Mouse (Mus musculus) brain, embryonic 18.5 days (tissue): ENCODE measurements around the gene Creb1.
"Not testable (repeated sequence)": the region's sequence is repeated elsewhere in the genome, so short reads cannot be mapped to it uniquely, and the experiment has no call there.

Source experiments
- DNase-seq: peaks from one replicate; pipeline ENCODE4 v3.0.0-alpha.2; 2012; ENCODE audit warnings: low read depth, low spot score

The Creb1 gene

GRCm38 (mm10) chr1:64616881-64617714 lies 84.7 kb downstream of the Creb1 start, which contains the start of gene Mettl21a:
Mettl21a (minus strand) TSS chr1:64617242.
- peak; percentile 90 for DNase-seq

- peak; percentile 66 for DNase-seq
These were observed 85.2 kb downstream of the Creb1 start for GRCm38 (mm10) chr1:64617715-64617984.

- no peak for DNase-seq
These were observed 85.8 kb downstream of the Creb1 start for GRCm38 (mm10) chr1:64618226-64618625.

- no peak for DNase-seq
These were observed 88.7 kb downstream of the Creb1 start for GRCm38 (mm10) chr1:64621116-64621515.

- no peak for DNase-seq
These were observed 91.4 kb downstream of the Creb1 start for GRCm38 (mm10) chr1:64623558-64624435.

GRCm38 (mm10) chr1:64625214-64625613 lies 92.8 kb downstream of the Creb1 start:
- DNase-seq, result no peak

- DNase-seq, result no peak
These were observed 99.1 kb downstream of the Creb1 start for GRCm38 (mm10) chr1:64631526-64631925.

- no peak for DNase-seq
These were observed 100.8 kb downstream of the Creb1 start for GRCm38 (mm10) chr1:64633237-64633636.

- DNase-seq, result no peak
These were observed 103.2 kb downstream of the Creb1 start for GRCm38 (mm10) chr1:64635624-64636023.

GRCm38 (mm10) chr1:64639279-64639678 lies 106.8 kb downstream of the Creb1 start:
- no peak for DNase-seq

- DNase-seq, result peak; percentile 47
These were observed 108.6 kb downstream of the Creb1 start for GRCm38 (mm10) chr1:64641069-64641468.

- DNase-seq, result not testable (repeated sequence)
These were observed 110.1 kb downstream of the Creb1 start for GRCm38 (mm10) chr1:64642541-64642940.

GRCm38 (mm10) chr1:64644513-64644912 lies 112.1 kb downstream of the Creb1 start:
- no peak for DNase-seq

GRCm38 (mm10) chr1:64649362-64650124 lies 117.1 kb downstream of the Creb1 start:
- DNase-seq, result no peak

GRCm38 (mm10) chr1:64653701-64654100 lies 121.3 kb downstream of the Creb1 start:
- DNase-seq, result no peak
